1 mouse cellular context compared by ENCODE assay signal in genomic region chr16:38017958-38018376, GRCm38 (mm10).
A peak's percentile ranks its signal among the peaks of the same experiment; 100 is the strongest.
TF ChIP-seq lines count a peak whose summit lies in the region.

No protein-coding gene starts in this region.

TF ChIP-seq in CH12.LX, 34 proteins besides CTCF, POLR2A, EP300 and RAD21 (continued from another document):
- TF ChIP-seq TBP (conservative IDR thresholded peaks at IDR 0.05; ENCODE audit: low read depth, low read length) (0 out of 2 replicates have a peak, but pooled peaks have one; percentile 29), MAX (IDR thresholded peaks at IDR 0.05; ENCODE audit: low read length) (0 out of 2 replicates have a peak, but pooled peaks have one; percentile 0), NELFE (IDR thresholded peaks at IDR 0.05; ENCODE audit: low read depth, low read length) (no peak), JUN (IDR thresholded peaks at IDR 0.05; ENCODE audit: insufficient read depth, low read depth, low read length) (peak; percentile 62), NRF1 (IDR thresholded peaks at IDR 0.05; ENCODE audit: low read depth, low read length) (no peak)
